Mouse (Mus musculus): ENCODE measurements at regions not wholly inside any gene's neighbourhood (a gene's known extent, or its start where the extent isn't known, plus 50 kb on each side); places are given as distances from the start of the nearest gene placed in this dataset.

DNA sequence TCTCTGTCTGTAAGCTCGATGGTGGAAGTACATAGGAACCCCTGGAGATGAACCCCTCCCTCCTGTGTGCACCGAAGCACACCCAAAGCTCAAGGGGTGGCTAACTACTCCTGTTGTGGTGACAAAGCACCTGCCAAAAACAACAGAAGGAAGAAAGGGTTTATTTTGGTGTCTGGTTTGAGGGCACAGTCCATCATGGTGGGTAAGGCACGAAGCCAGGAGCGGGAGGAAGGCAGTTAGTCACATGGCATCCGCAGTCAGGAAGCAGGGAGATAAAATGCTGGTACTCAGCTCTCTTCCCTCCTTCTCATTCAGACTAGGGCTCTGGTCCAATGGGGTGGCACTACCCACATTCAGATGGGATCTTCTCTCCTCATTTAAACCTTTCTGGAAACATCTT is 142.9 kb upstream of the 4931429L15Rik start:
- no peaks in the 10 kb centered on the region for H3K4me1 ChIP-seq (ENCODE audit: control insufficient read depth, insufficient read depth, low read length)
- TF ChIP-seq CTCF (IDR thresholded peaks at IDR 0.05; ENCODE audit: low read depth, low read length) (no peak), POLR2A (IDR thresholded peaks at IDR 0.05; ENCODE audit: borderline replicate concordance, low read depth, low read length) (no peak)
- H3K4me3 ChIP-seq (ENCODE audit: insufficient read depth, low read length): no peak overlapping the region
- no peak overlapping the region for H3K27ac ChIP-seq (ENCODE audit: insufficient read depth, low read depth, low read length)

DNA sequence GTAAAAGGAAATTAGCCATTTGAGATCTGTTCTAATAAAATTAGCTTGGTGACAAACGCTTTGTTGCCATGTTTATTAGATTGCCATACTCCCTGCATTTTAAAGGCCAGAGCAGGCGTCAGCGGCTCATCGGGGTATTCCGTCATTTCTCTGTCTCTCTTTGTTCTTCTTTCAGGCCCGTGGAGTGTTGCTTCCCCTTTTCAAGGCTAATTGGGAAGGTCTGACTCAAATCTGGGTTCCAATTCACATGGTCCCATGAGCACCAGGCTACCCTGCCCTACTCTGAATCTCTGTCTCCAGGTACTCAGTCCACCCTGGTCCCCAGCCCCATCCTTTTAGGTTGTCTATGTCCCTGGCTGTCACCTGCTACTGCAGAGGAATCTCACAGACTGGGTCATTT is 138.2 kb upstream of the 4931429L15Rik start:
- no peak overlapping the region for H3K4me3 ChIP-seq (ENCODE audit: insufficient read depth, low read length)
- TF ChIP-seq POLR2A (IDR thresholded peaks at IDR 0.05; ENCODE audit: borderline replicate concordance, low read depth, low read length) (no peak), CTCF (IDR thresholded peaks at IDR 0.05; ENCODE audit: low read depth, low read length) (no peak)
- H3K4me1 ChIP-seq (ENCODE audit: control insufficient read depth, insufficient read depth, low read length): no peaks in the 10 kb centered on the region
- H3K27ac ChIP-seq (ENCODE audit: insufficient read depth, low read depth, low read length): no peak overlapping the region

DNA sequence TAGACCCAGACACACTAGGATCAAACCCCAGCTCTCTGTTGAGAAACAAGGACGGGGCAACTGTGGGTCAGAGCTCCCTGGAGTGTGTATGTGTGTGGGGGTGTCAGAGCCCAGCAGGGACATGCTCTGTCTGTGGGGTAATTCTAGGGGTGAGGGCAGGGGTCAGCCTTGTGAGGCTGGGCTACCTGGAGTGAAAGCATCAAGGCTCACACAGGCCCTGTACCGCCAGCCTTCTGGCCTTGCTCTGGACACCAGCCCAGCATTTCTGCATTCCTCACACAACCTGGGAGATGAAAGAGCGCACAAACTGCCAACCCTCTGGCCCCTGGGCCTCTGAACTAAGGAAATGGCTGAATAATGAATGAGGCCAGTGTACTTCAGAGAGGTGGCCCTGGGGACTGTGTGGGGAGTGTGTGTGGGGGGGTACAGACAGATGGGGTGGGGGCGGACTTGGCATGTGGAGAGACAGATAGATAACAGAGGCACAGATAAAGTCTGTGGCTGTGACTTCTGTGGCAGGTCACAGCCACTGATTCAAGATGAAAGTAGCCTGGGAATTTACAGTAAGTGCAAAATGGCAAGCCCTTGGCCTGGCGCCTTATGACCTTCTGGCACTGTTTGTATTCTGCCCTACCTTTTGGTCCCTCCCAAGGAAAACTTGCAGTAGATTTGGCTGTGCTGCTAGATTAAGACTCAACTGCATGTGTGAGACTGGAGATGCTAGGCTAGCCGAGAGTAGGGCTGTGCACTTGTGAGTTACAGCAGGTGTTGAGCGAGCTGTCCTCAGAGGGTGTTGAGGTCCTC is 135.2 kb upstream of the 4931429L15Rik start:
- TF ChIP-seq CTCF (IDR thresholded peaks at IDR 0.05; ENCODE audit: low read depth, low read length) (no peak), POLR2A (IDR thresholded peaks at IDR 0.05; ENCODE audit: borderline replicate concordance, low read depth, low read length) (no peak)
- H3K4me3 ChIP-seq (ENCODE audit: insufficient read depth, low read length): no peak overlapping the region
- no peak overlapping the region for H3K27ac ChIP-seq (ENCODE audit: insufficient read depth, low read depth, low read length)

DNA sequence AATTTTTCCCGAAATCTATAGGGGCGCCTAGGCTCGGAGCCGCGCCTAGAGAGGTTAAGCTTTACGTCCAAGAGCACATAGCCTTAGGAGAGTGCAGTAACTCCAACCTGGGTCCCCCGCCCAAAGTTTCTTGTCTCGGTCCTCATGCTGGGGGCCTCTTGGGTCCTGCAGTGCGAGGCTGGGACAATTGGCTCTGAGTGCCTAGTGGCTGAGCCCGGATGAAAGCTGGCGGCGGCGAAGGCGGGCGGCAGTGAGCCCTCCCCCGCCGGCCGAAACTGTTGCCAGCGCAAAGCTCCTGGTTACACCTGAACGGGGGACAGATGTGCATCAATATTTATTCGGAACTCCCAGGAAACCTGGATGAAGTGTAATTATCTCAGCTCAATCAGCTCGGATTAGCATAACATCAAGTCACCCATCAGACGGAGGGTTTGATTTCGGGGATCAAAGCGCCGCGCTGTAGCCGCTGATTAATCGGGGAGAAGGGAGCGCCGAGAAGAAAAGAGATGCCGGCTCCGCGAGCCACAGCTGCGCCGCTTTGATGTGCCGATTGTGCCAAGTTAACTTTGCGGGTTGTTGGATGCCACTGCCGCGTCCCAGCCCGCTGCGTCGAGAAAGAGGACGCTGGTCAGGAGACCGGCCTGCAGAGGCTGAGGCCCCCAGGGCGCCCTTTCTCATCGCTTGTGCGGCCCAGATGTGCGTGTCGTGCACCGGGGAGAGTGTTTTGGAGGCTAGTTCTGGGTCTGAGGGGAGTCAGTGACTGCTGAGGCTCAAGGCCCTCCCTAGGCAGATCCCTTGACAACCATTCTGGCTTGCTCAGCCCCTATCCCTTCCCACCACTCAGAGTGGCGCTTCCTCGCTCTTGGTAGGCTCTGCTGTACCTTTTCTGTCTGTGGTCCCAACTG is 123.7 kb upstream of the 4931429L15Rik start:
- no peak overlapping the region for H3K27ac ChIP-seq (ENCODE audit: insufficient read depth, low read depth, low read length)
- H3K4me1 ChIP-seq (ENCODE audit: control insufficient read depth, insufficient read depth, low read length): no peaks in the 10 kb centered on the region
- TF ChIP-seq POLR2A (IDR thresholded peaks at IDR 0.05; ENCODE audit: borderline replicate concordance, low read depth, low read length) (no peak), CTCF (IDR thresholded peaks at IDR 0.05; ENCODE audit: low read depth, low read length) (no peak)
- H3K4me3 ChIP-seq (ENCODE audit: insufficient read depth, low read length): no peak overlapping the region

More for the DNA sequence above, 135.2 kb upstream of the 4931429L15Rik start:
- no peaks in the 10 kb centered on the region for H3K4me1 ChIP-seq (ENCODE audit: control insufficient read depth, insufficient read depth, low read length)

DNA sequence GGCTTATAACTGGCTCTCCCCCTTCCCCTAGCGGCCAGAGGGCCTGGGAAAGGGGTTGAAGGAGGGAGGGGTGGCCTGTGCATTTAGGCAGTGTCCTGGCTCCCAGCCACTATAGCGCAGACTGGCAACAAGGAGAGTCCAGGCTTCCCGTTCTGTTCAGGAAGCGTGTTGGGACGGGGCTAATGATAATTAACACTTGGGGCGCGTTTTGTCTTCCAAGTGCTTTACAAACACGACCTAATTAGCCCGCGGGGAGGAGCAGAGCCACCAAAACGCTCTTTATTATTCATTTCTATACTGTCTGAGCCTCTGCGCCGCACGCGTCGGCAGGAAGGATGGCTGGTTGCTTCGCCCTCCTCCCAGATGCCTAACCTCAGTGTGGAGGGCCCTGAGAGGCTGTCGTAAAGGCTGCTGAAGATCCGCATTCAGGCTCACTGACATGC is 123.0 kb upstream of the 4931429L15Rik start:
- no peak for TF ChIP-seq CTCF (IDR thresholded peaks at IDR 0.05; ENCODE audit: low read depth, low read length)
- TF ChIP-seq POLR2A (IDR thresholded peaks at IDR 0.05; ENCODE audit: borderline replicate concordance, low read depth, low read length): no peak
- no peak overlapping the region for H3K27ac ChIP-seq (ENCODE audit: insufficient read depth, low read depth, low read length)
- no peak overlapping the region for H3K4me3 ChIP-seq (ENCODE audit: insufficient read depth, low read length)
- no peaks in the 10 kb centered on the region for H3K4me1 ChIP-seq (ENCODE audit: control insufficient read depth, insufficient read depth, low read length)

DNA sequence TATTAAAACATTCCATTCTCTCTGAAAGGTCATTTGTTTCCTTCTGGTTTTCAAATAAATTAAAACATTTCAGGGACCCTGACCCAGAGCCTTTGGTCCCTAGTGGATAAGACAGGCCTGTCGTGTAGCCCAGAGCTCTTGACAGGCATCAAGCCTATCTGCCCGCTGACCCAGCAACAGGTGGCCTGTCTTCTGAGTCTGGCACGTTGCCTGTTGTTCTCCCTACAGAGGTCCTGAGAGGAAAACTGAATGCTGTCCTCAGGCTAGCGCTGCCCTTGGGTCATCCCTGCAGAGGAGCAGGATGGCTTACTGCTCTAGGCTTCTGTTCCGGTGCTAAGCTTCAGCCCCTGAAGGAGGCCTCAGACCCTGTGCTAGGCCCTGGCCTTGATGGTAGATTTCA is 120.4 kb upstream of the 4931429L15Rik start:
- no peaks in the 10 kb centered on the region for H3K4me1 ChIP-seq (ENCODE audit: control insufficient read depth, insufficient read depth, low read length)
- TF ChIP-seq CTCF (IDR thresholded peaks at IDR 0.05; ENCODE audit: low read depth, low read length) (no peak), POLR2A (IDR thresholded peaks at IDR 0.05; ENCODE audit: borderline replicate concordance, low read depth, low read length) (no peak)

DNA sequence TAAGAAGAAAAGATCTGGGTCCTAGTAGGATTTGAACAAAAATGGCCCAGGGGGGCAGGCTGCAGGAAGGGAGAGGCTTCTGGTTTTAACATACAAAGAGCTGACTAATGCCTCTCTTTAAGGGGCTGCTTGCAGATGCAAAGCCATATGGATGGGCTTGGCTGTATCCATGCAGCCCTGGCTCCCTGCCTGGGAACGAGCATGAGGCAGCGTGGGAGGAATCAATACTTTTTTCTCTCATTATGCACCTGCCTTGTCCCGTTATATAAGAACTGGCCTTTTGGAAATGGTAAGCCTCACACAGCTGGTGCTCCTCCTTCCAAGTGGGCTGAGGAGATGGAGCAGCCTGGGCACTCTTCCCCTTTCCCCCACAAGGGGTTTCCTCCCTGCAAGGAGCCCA is 114.9 kb upstream of the 4931429L15Rik start:
- no peak overlapping the region for H3K27ac ChIP-seq (ENCODE audit: insufficient read depth, low read depth, low read length)
- TF ChIP-seq CTCF (IDR thresholded peaks at IDR 0.05; ENCODE audit: low read depth, low read length): no peak
- TF ChIP-seq POLR2A (IDR thresholded peaks at IDR 0.05; ENCODE audit: borderline replicate concordance, low read depth, low read length): no peak
- H3K4me3 ChIP-seq (ENCODE audit: insufficient read depth, low read length): no peak overlapping the region
- no peaks in the 10 kb centered on the region for H3K4me1 ChIP-seq (ENCODE audit: control insufficient read depth, insufficient read depth, low read length)

More for the DNA sequence above, 120.4 kb upstream of the 4931429L15Rik start:
- H3K4me3 ChIP-seq (ENCODE audit: insufficient read depth, low read length): no peak overlapping the region
- H3K27ac ChIP-seq (ENCODE audit: insufficient read depth, low read depth, low read length): no peak overlapping the region

DNA sequence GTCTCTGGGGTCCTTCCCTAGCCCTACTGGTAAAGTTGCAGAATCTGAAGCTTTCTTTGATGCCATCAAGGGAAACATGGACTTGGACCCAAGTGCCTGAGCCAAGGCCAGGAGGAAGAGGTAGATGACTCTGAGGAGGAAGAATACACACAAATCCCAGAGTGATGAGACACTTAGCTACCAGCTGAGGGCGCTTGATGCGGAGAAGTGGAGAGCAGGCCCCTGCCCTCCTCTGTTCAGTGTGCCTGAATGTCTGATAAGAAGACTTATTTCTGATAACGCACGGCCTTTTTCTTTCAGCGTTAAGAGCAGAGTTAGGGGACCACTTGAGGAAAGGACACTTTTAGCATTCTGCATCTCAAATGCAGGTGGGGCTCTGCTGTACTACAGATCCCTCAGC is 113.9 kb upstream of the 4931429L15Rik start:
- Histone ChIP-seq H3K27ac (ENCODE audit: insufficient read depth, low read depth, low read length) (no peak overlapping the region), H3K4me3 (ENCODE audit: insufficient read depth, low read length) (no peak overlapping the region), H3K4me1 (ENCODE audit: control insufficient read depth, insufficient read depth, low read length) (no peaks in the 10 kb centered on the region)
- TF ChIP-seq CTCF (IDR thresholded peaks at IDR 0.05; ENCODE audit: low read depth, low read length): no peak
- TF ChIP-seq POLR2A (IDR thresholded peaks at IDR 0.05; ENCODE audit: borderline replicate concordance, low read depth, low read length): no peak

DNA sequence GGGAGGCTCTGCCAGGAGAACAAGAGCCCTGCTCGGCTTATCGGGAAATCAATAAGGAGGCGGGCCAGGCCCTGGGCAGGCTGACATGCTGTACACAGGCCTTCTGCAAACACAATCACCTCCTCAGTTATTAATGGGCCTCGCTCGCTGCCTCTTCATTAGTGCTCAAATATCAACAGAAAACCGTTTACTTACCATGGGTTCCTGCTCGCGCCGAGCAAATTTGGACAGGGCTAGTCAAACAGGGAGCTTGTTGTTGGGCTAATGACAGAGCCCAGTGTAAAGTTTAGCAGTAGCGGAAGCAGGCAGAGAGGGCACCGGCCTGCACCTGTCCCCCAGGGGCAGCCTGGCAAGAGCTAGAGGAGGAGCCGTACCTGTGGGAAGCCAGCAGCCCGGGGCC is 111.3 kb upstream of the 4931429L15Rik start:
- no peaks in the 10 kb centered on the region for H3K4me1 ChIP-seq (ENCODE audit: control insufficient read depth, insufficient read depth, low read length)
- no peak overlapping the region for H3K27ac ChIP-seq (ENCODE audit: insufficient read depth, low read depth, low read length)
- TF ChIP-seq POLR2A (IDR thresholded peaks at IDR 0.05; ENCODE audit: borderline replicate concordance, low read depth, low read length) (no peak), CTCF (IDR thresholded peaks at IDR 0.05; ENCODE audit: low read depth, low read length) (no peak)
- no peak overlapping the region for H3K4me3 ChIP-seq (ENCODE audit: insufficient read depth, low read length)

All from bone marrow macrophage, adult 2 months (primary cell).